Mouse (Mus musculus): ENCODE results near the gene Nfkbid. TPM values are rescaled to one million over a fixed set of nuclear protein-coding genes. Genes with fewer than 3 reads are reported as not detected.

Nfkbid gene
- polyA plus RNA-seq, 1 experiment from 2014 or later, result 1.6 TPM

DNA sequence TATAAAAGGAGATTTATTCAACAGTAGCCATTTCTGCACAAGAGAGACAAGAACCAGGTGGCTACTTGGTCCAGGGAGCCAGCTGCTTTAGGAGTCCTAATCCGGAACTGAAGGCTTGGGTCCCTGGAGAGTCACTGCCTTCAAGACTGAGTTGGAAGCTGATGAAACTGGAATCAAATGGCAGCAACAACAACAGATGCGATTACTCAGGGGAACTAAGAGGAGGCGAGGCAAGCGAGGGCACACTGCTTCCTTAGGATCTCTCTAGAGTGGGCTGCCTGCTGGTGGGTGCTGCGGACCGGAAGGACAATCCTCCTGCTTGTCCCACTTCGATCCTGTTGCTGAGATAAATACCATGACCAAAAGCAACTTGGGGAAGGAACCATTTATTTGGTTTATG, 21.9 kb upstream of the Nfkbid start:
- no peak overlapping the region for H3K27ac ChIP-seq (replicated peaks; ENCODE audit: low read depth, low read length)
- no peaks in the 10 kb centered on the region for H3K4me1 ChIP-seq (ENCODE audit: control insufficient read depth, insufficient read depth, low read length)
- no peaks in the 10 kb centered on the region for H3K27me3 ChIP-seq (ENCODE audit: control insufficient read depth, insufficient read depth, low read length)
- DNase-seq (ENCODE audit: low spot score) (no peak), ATAC-seq (replicated peaks; ENCODE audit: insufficient number of reproducible peaks, low FRiP score, low TSS enrichment, low read depth) (no peak)
- H3K4me3 ChIP-seq (ENCODE audit: low read depth, low read length), result no peak overlapping the region
- H3K4me2 ChIP-seq (ENCODE audit: low read depth, low read length), result no peak overlapping the region
- no peak overlapping the region for H3K9ac ChIP-seq (replicated peaks; ENCODE audit: low read length)
- H3K36me3 ChIP-seq (replicated peaks; ENCODE audit: control insufficient read depth, insufficient read depth, low read depth, low read length), result no peaks in the 10 kb centered on the region
- no peaks in the 10 kb centered on the region for H3K9me3 ChIP-seq (replicated peaks; ENCODE audit: control insufficient read depth, low read length)
- 59% methylated on average over 7 of the region's 7 CpGs for WGBS

DNA sequence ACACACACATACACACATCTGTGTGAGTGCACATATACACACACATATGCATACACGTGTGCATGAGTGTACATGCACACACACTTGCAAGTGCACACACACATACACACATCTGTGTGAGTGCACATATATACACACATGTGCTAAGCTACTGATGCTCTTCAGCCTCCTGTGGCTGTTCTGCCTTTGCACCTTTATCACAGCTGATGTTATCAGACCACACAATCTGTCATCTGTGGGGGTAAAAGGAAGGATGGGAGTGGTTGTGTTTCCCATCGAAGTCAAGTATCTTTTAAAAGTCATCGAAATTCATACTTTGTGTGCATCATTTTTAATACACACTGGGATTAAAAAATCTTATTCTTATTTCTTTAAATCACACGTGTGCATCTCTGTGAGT, 19.2 kb upstream of the Nfkbid start:
- Histone ChIP-seq H3K27me3 (ENCODE audit: control insufficient read depth, insufficient read depth, low read length) (no peaks in the 10 kb centered on the region), H3K27ac (replicated peaks; ENCODE audit: low read depth, low read length) (no peak overlapping the region), H3K9ac (replicated peaks; ENCODE audit: low read length) (no peak overlapping the region), H3K4me3 (ENCODE audit: low read depth, low read length) (no peak overlapping the region), H3K4me1 (ENCODE audit: control insufficient read depth, insufficient read depth, low read length) (no peaks in the 10 kb centered on the region), H3K9me3 (replicated peaks; ENCODE audit: control insufficient read depth, low read length) (no peaks in the 10 kb centered on the region), H3K36me3 (replicated peaks; ENCODE audit: control insufficient read depth, insufficient read depth, low read depth, low read length) (no peaks in the 10 kb centered on the region), H3K4me2 (ENCODE audit: low read depth, low read length) (no peak overlapping the region)
- DNase-seq (ENCODE audit: low spot score), result no peak
- WGBS, result 72% methylated on average over 4 of the region's 4 CpGs
- no peak for ATAC-seq (replicated peaks; ENCODE audit: insufficient number of reproducible peaks, low FRiP score, low TSS enrichment, low read depth)

DNA sequence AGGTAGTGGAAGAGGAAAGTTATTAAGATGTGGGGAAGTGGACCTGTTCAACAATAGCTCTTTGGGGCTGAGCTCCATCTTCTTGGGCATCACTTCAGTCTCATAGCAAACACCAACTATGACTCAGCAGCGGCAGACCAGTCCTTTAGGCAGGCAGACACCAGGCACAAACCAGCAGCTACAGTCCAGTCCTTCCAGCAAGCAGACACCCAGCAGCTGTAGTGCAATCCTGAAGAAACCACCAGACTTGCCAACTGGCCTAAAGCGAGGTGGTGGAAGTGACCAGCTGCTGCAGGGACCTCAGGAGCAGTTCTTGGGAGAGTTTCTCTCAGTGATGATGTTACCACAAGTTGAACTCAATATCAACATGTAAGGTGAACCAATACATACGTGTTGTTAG, 12.9 kb upstream of the Nfkbid start:
- DNase-seq (ENCODE audit: low spot score), result no peak
- Histone ChIP-seq H3K27ac (replicated peaks; ENCODE audit: low read depth, low read length) (no peak overlapping the region), H3K4me2 (ENCODE audit: low read depth, low read length) (no peak overlapping the region), H3K9me3 (replicated peaks; ENCODE audit: control insufficient read depth, low read length) (no peaks in the 10 kb centered on the region), H3K27me3 (ENCODE audit: control insufficient read depth, insufficient read depth, low read length) (no peaks in the 10 kb centered on the region), H3K9ac (replicated peaks; ENCODE audit: low read length) (no peak overlapping the region), H3K4me1 (ENCODE audit: control insufficient read depth, insufficient read depth, low read length) (no peaks in the 10 kb centered on the region), H3K36me3 (replicated peaks; ENCODE audit: control insufficient read depth, insufficient read depth, low read depth, low read length) (no peaks in the 10 kb centered on the region), H3K4me3 (ENCODE audit: low read depth, low read length) (no peak overlapping the region)
- no peak for ATAC-seq (replicated peaks; ENCODE audit: insufficient number of reproducible peaks, low FRiP score, low TSS enrichment, low read depth)
- 77% methylated on average over 3 of the region's 3 CpGs for WGBS

DNA sequence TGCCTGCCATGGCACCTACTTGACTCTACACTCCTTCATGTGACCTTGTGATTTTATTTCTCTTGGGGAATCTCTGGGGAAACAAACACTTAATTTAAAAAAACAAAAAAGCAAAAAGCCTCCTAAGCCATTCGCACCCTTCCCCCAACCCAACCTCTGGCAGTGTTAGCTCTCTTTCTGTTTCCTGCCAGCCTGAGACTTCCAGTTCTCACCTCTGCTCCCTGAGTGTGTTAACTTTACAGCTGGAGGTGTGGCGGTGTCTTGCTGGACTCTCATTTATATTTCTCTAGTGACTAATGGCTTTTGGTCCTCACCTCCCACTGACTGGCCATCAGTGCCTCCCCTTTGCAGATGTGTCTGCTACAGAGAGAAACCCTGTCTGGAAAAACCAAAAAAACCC, 11.7 kb upstream of the Nfkbid start:
- H3K4me1 ChIP-seq (ENCODE audit: control insufficient read depth, insufficient read depth, low read length), result no peaks in the 10 kb centered on the region
- no peak overlapping the region for H3K27ac ChIP-seq (replicated peaks; ENCODE audit: low read depth, low read length)
- H3K36me3 ChIP-seq (replicated peaks; ENCODE audit: control insufficient read depth, insufficient read depth, low read depth, low read length), result no peaks in the 10 kb centered on the region
- 74% methylated on average over 2 of the region's 2 CpGs for WGBS
- ATAC-seq (replicated peaks; ENCODE audit: insufficient number of reproducible peaks, low FRiP score, low TSS enrichment, low read depth), result no peak
- no peaks in the 10 kb centered on the region for H3K9me3 ChIP-seq (replicated peaks; ENCODE audit: control insufficient read depth, low read length)
- H3K4me3 ChIP-seq (ENCODE audit: low read depth, low read length), result no peak overlapping the region
- no peak overlapping the region for H3K4me2 ChIP-seq (ENCODE audit: low read depth, low read length)
- H3K9ac ChIP-seq (replicated peaks; ENCODE audit: low read length), result no peak overlapping the region
- no peaks in the 10 kb centered on the region for H3K27me3 ChIP-seq (ENCODE audit: control insufficient read depth, insufficient read depth, low read length)
- no peak for DNase-seq (ENCODE audit: low spot score)

DNA sequence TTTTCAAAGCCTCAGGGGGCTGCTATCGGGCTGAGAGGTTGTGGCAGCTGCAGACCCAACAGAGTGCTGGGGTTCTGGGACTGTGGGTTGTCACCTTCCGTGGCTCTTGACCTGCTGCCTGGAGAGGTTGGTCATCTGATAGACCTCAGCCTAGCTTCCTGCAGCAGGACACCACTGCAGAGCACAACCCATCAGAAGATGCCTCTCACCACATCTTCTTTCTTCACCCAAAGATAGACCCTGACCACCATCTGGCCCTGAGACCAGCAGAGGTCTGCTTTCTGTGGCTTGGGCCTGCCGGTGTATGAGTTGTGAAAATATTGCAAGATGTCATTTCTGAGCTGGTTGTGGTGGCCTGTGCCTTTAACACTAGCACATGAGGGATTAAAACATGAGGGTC, 10.5 kb upstream of the Nfkbid start:
- Histone ChIP-seq H3K9ac (replicated peaks; ENCODE audit: low read length) (no peak overlapping the region), H3K4me3 (ENCODE audit: low read depth, low read length) (no peak overlapping the region), H3K9me3 (replicated peaks; ENCODE audit: control insufficient read depth, low read length) (no peaks in the 10 kb centered on the region), H3K27me3 (ENCODE audit: control insufficient read depth, insufficient read depth, low read length) (no peaks in the 10 kb centered on the region), H3K4me1 (ENCODE audit: control insufficient read depth, insufficient read depth, low read length) (no peaks in the 10 kb centered on the region), H3K27ac (replicated peaks; ENCODE audit: low read depth, low read length) (no peak overlapping the region), H3K4me2 (ENCODE audit: low read depth, low read length) (no peak overlapping the region), H3K36me3 (replicated peaks; ENCODE audit: control insufficient read depth, insufficient read depth, low read depth, low read length) (no peaks in the 10 kb centered on the region)
- ATAC-seq (replicated peaks; ENCODE audit: insufficient number of reproducible peaks, low FRiP score, low TSS enrichment, low read depth) (no peak), DNase-seq (ENCODE audit: low spot score) (no peak)
- WGBS, result 74% methylated on average over 3 of the region's 3 CpGs

DNA sequence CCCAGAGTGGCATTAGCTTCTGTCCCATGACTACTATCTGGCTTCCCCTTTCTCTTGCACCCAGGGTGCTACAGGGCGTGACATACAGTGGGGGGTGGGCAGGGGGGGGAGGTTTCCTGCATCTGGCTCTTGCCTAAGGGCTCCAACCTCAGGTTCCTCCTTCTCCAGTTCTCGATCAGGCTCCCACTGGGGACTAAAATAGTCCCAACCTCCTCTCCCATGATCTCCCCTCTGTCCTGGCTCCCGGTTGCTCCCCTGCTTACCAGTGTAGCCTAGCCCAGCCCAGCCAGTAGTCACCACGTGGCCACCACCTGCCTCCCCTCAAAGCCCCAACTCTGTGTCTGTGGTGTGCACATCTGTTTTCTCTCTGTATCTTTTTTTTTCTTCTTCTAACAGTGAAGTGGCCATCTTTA, 8.8 kb upstream of the Nfkbid start:
- H3K27ac ChIP-seq (replicated peaks; ENCODE audit: low read depth, low read length), result no peak overlapping the region
- DNase-seq (ENCODE audit: low spot score) (no peak), ATAC-seq (replicated peaks; ENCODE audit: insufficient number of reproducible peaks, low FRiP score, low TSS enrichment, low read depth) (no peak)
- no peak overlapping the region for H3K4me2 ChIP-seq (ENCODE audit: low read depth, low read length)
- H3K27me3 ChIP-seq (ENCODE audit: control insufficient read depth, insufficient read depth, low read length), result no peaks in the 10 kb centered on the region
- H3K4me3 ChIP-seq (ENCODE audit: low read depth, low read length), result no peak overlapping the region
- H3K9ac ChIP-seq (replicated peaks; ENCODE audit: low read length), result no peak overlapping the region
- WGBS, result 59% methylated on average over 4 of the region's 4 CpGs
- no peaks in the 10 kb centered on the region for H3K4me1 ChIP-seq (ENCODE audit: control insufficient read depth, insufficient read depth, low read length)
- no peaks in the 10 kb centered on the region for H3K36me3 ChIP-seq (replicated peaks; ENCODE audit: control insufficient read depth, insufficient read depth, low read depth, low read length)
- no peaks in the 10 kb centered on the region for H3K9me3 ChIP-seq (replicated peaks; ENCODE audit: control insufficient read depth, low read length)

DNA sequence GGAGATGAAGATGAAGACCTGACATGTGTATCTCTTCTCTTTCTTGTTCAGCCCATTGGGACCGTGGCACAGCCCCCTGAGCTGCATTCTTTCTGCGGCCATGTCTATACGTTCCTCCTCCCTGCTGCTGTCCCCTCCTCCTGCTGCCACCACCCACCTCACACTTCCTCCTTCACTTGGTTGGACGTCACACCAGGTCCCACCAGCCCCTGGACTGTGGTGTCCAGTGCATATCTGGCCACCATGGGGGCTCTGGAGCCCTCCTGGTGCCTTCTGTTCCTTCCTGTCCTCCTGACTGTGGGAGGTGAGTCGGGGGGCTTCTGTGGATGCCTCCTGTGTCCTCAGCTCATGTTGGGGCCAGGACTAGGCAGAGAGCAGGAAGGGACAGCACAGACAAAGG, 7.9 kb upstream of the Nfkbid start, which contains the start of gene Tyrobp:
Gene Tyrobp (plus strand): TSS at position 165 of the 400 bp plus-strand sequence.
- WGBS, result 65% methylated on average over 5 of the region's 5 CpGs
- no peaks in the 10 kb centered on the region for H3K9me3 ChIP-seq (replicated peaks; ENCODE audit: control insufficient read depth, low read length)
- DNase-seq (ENCODE audit: low spot score) (no peak), ATAC-seq (replicated peaks; ENCODE audit: insufficient number of reproducible peaks, low FRiP score, low TSS enrichment, low read depth) (no peak)
- no peak within 1 kb of the TSS for H3K4me2 ChIP-seq (ENCODE audit: low read depth, low read length)
- no peak within 1 kb of the TSS for H3K9ac ChIP-seq (replicated peaks; ENCODE audit: low read length)
- H3K4me3 ChIP-seq (ENCODE audit: low read depth, low read length), result no peak within 1 kb of the TSS
- H3K27me3 ChIP-seq (ENCODE audit: control insufficient read depth, insufficient read depth, low read length), result no peaks in the 10 kb centered on the region
- H3K36me3 ChIP-seq (replicated peaks; ENCODE audit: control insufficient read depth, insufficient read depth, low read depth, low read length), result no peaks in the 10 kb centered on the region
- no peaks in the 10 kb centered on the region for H3K4me1 ChIP-seq (ENCODE audit: control insufficient read depth, insufficient read depth, low read length)
- H3K27ac ChIP-seq (replicated peaks; ENCODE audit: low read depth, low read length), result no peak within 1 kb of the TSS

DNA sequence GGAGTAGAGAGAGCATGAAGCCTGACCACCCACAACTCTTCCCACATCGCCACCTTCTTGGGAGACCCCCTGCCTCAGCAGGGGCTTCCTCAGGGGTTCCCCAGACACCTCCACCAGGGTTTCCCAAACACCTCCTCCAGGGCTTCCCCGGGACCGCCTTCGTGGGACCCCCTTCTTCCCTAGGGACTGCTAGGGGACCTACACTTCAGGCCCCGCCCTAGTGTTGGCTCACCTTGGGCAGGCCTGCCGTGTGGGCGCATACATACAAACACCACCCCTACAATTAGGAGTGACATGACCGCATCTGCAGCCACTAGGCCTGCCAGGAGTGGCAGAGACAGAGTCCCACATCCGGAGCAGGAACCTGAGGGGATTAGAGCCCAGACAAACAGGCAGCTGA, 3.7 kb upstream of the Nfkbid start:
- Histone ChIP-seq H3K36me3 (replicated peaks; ENCODE audit: control insufficient read depth, insufficient read depth, low read depth, low read length) (no peaks in the 10 kb centered on the region), H3K9me3 (replicated peaks; ENCODE audit: control insufficient read depth, low read length) (no peaks in the 10 kb centered on the region), H3K4me3 (ENCODE audit: low read depth, low read length) (no peak overlapping the region), H3K4me2 (ENCODE audit: low read depth, low read length) (no peak overlapping the region), H3K4me1 (ENCODE audit: control insufficient read depth, insufficient read depth, low read length) (peaks cover 3% of the 10 kb centered on the region; the same call in 1 of the 2 replicates), H3K9ac (replicated peaks; ENCODE audit: low read length) (no peak overlapping the region), H3K27me3 (ENCODE audit: control insufficient read depth, insufficient read depth, low read length) (peaks cover 3% of the 10 kb centered on the region; the same call in 1 of the 2 replicates), H3K27ac (replicated peaks; ENCODE audit: low read depth, low read length) (no peak overlapping the region)
- ATAC-seq (replicated peaks; ENCODE audit: insufficient number of reproducible peaks, low FRiP score, low TSS enrichment, low read depth), result no peak
- DNase-seq (ENCODE audit: low spot score), result no peak
- 79% methylated on average over 9 of the region's 9 CpGs for WGBS

Data from embryonic facial prominence, embryonic 11.5 days (tissue).